Mouse (Mus musculus): ENCODE results near the gene Foxc2. TPM values are rescaled to one million over a fixed set of nuclear protein-coding genes. Genes with fewer than 3 reads are reported as not detected.
"Not testable (repeated sequence)": the region's sequence is repeated elsewhere in the genome, so short reads cannot be mapped to it uniquely, and the experiment has no call there.

Gene Foxc2
- polyA plus RNA-seq, 1 experiment from 2014 or later: 0.48 TPM

DNA sequence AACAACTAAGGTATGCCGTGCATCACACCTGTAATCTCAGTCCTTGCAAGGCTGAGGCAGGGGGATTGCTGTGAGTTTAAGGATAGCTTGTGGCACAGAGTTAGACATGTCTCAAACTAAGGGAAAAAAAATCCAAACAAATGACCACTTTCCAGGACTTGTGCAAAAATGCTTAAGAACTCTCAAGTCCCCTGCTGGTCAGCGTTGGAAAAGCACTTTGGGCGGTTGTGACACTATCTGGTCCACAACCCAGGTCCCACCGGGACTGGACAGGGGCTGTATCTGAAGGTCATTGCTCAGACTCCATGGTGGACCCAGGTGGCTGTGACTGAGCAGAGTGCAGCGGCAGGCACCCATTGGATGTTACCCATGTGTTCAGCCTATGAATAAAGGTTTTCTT is 14.6 kb downstream of the Foxc2 start:
- Histone ChIP-seq H3K4me2 (replicated peaks; ENCODE audit: low read depth) (peak overlapping the region; percentile 25; the same call in 1 of the 2 replicates), H3K9me3 (ENCODE audit: control insufficient read depth) (no peaks in the 10 kb centered on the region), H3K27ac (ENCODE audit: low read depth, low read length) (no peak overlapping the region), H3K9ac (ENCODE audit: low read depth, low read length) (no peak overlapping the region), H3K4me3 (ENCODE audit: low read depth, low read length) (peak overlapping the region; percentile 1; the same call in 1 of the 2 replicates), H3K4me1 (replicated peaks; ENCODE audit: control insufficient read depth, insufficient read depth, low read length) (no peaks in the 10 kb centered on the region), H3K27me3 (replicated peaks; ENCODE audit: control insufficient read depth, insufficient read depth, low read length) (peaks cover 55% of the 10 kb centered on the region), H3K36me3 (ENCODE audit: control insufficient read depth, insufficient read depth) (no peaks in the 10 kb centered on the region)
- WGBS: 35% methylated on average over 5 of the region's 5 CpGs
- no peak for ATAC-seq
- peak; percentile 70 for TF ChIP-seq CTCF (IDR thresholded peaks at IDR 0.05; ENCODE audit: low read depth)

DNA sequence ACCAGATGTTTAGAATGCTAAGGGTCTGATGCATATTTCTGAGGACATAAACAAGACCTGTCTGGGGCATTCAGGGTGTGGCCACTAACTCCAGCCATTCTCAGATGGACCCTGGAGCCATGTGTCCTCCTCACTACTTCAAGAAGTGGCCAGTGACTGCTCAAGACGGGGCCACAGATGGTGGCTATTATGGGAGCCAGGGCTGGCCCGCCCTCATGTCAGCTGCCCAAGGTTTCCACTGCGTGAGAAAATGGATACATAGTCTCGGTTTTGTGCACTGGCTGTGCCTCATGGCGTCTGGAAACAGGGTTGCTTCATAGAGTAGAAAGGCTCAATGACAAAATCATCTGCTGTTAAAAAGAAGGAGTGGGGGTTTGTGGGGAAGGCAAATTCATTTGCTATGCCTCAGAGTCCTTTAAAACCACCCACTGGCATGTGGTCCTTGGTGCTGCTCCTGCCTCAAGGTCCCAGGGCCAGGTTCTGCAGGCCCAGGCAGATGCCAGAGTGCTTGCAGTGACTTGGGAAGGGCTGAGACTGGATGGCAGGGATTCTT is 17.1 kb downstream of the Foxc2 start:
- Histone ChIP-seq H3K36me3 (ENCODE audit: control insufficient read depth, insufficient read depth) (no peaks in the 10 kb centered on the region), H3K4me2 (replicated peaks; ENCODE audit: low read depth) (no peak overlapping the region), H3K27me3 (replicated peaks; ENCODE audit: control insufficient read depth, insufficient read depth, low read length) (peaks cover 31% of the 10 kb centered on the region), H3K4me1 (replicated peaks; ENCODE audit: control insufficient read depth, insufficient read depth, low read length) (no peaks in the 10 kb centered on the region), H3K9ac (ENCODE audit: low read depth, low read length) (no peak overlapping the region), H3K4me3 (ENCODE audit: low read depth, low read length) (no peak overlapping the region), H3K9me3 (ENCODE audit: control insufficient read depth) (peaks cover 4% of the 10 kb centered on the region; the same call in 1 of the 2 replicates), H3K27ac (ENCODE audit: low read depth, low read length) (no peak overlapping the region)
- TF ChIP-seq CTCF (IDR thresholded peaks at IDR 0.05; ENCODE audit: low read depth): no peak
- WGBS: 80% methylated on average over 5 of the region's 5 CpGs
- no peak for ATAC-seq

DNA sequence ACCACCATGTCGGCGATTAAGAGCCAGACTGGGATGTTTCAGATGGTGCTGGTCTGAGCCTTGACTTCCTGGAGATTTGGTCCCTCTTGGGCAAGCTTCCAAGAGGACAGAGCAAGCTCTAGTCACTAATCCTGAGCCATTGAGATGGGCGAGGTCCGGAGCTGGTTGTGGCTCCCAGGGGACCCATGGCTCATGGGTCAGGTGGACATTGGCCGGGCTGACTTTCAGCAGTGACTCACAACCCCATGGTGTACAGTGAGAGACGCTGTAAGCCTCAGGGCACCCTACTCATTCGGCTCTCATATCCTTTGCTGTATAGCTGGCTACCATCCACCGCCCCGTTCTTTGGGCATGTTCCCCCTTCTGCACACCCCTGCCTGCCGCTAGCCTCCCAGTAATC is 18.1 kb downstream of the Foxc2 start:
- no peak for ATAC-seq
- no peak overlapping the region for H3K4me2 ChIP-seq (replicated peaks; ENCODE audit: low read depth)
- H3K9ac ChIP-seq (ENCODE audit: low read depth, low read length): no peak overlapping the region
- no peak for TF ChIP-seq CTCF (IDR thresholded peaks at IDR 0.05; ENCODE audit: low read depth)
- peaks cover 4% of the 10 kb centered on the region; the same call in 1 of the 2 replicates for H3K9me3 ChIP-seq (ENCODE audit: control insufficient read depth)
- H3K4me1 ChIP-seq (replicated peaks; ENCODE audit: control insufficient read depth, insufficient read depth, low read length): no peaks in the 10 kb centered on the region
- no peaks in the 10 kb centered on the region for H3K36me3 ChIP-seq (ENCODE audit: control insufficient read depth, insufficient read depth)
- WGBS: 83% methylated on average over 10 of the region's 10 CpGs
- no peak overlapping the region for H3K4me3 ChIP-seq (ENCODE audit: low read depth, low read length)
- H3K27ac ChIP-seq (ENCODE audit: low read depth, low read length): no peak overlapping the region
- H3K27me3 ChIP-seq (replicated peaks; ENCODE audit: control insufficient read depth, insufficient read depth, low read length): peaks cover 21% of the 10 kb centered on the region

DNA sequence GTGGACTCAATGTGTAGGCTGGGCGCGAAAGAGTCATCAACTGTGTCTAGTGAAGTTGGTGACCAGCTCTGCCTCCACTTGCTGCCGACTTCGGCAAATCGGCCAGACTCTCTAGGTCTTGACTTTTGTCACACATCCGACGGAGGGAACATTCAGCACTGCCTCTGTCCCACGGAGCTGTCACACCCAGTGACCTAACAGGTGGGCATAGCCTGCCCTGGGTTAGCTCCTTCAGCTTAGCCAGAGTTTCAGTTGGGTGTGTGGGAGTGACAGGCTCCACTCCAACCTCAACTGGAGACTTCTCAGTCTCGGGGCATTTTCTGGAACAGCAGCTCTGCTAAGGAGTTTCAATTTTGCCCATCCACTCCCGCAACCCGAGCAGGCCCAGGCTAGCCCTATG is 18.5 kb downstream of the Foxc2 start:
- Histone ChIP-seq H3K4me2 (replicated peaks; ENCODE audit: low read depth) (no peak overlapping the region), H3K4me3 (ENCODE audit: low read depth, low read length) (no peak overlapping the region), H3K27ac (ENCODE audit: low read depth, low read length) (no peak overlapping the region), H3K9ac (ENCODE audit: low read depth, low read length) (no peak overlapping the region), H3K9me3 (ENCODE audit: control insufficient read depth) (peaks cover 4% of the 10 kb centered on the region; the same call in 1 of the 2 replicates), H3K27me3 (replicated peaks; ENCODE audit: control insufficient read depth, insufficient read depth, low read length) (peaks cover 17% of the 10 kb centered on the region), H3K4me1 (replicated peaks; ENCODE audit: control insufficient read depth, insufficient read depth, low read length) (no peaks in the 10 kb centered on the region), H3K36me3 (ENCODE audit: control insufficient read depth, insufficient read depth) (no peaks in the 10 kb centered on the region)
- TF ChIP-seq CTCF (IDR thresholded peaks at IDR 0.05; ENCODE audit: low read depth): no peak
- 83% methylated on average over 11 of the region's 11 CpGs for WGBS
- ATAC-seq: no peak

DNA sequence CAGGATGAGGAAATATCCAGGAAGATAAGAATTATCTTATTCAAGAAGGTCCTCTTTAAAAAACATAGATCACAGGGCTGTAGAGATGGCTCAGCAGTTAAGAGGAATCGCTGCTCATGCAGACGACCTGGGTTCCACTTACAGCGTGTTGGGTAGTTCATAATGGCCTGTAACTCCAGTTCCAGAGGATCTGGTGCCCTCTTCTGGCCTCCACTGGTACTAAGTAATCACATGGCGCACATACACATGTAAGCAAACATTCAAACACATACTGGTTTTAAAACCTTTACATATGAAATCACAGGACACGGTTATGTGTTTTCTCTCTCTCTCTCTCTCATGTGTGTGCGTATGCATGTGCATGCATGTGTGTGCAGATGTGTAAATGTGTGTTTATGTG is 20.9 kb downstream of the Foxc2 start:
- H3K9ac ChIP-seq (ENCODE audit: low read depth, low read length): no peak overlapping the region
- H3K27me3 ChIP-seq (replicated peaks; ENCODE audit: control insufficient read depth, insufficient read depth, low read length): no peaks in the 10 kb centered on the region
- H3K27ac ChIP-seq (ENCODE audit: low read depth, low read length): no peak overlapping the region
- TF ChIP-seq CTCF (IDR thresholded peaks at IDR 0.05; ENCODE audit: low read depth): peak; percentile 20; the same call in 1 of the 2 replicates
- H3K4me3 ChIP-seq (ENCODE audit: low read depth, low read length): no peak overlapping the region
- no peak overlapping the region for H3K4me2 ChIP-seq (replicated peaks; ENCODE audit: low read depth)
- ATAC-seq: no peak
- H3K36me3 ChIP-seq (ENCODE audit: control insufficient read depth, insufficient read depth): no peaks in the 10 kb centered on the region
- H3K4me1 ChIP-seq (replicated peaks; ENCODE audit: control insufficient read depth, insufficient read depth, low read length): no peaks in the 10 kb centered on the region
- peaks cover 4% of the 10 kb centered on the region; the same call in 1 of the 2 replicates for H3K9me3 ChIP-seq (ENCODE audit: control insufficient read depth)
- WGBS: 93% methylated on average over 6 of the region's 6 CpGs

DNA sequence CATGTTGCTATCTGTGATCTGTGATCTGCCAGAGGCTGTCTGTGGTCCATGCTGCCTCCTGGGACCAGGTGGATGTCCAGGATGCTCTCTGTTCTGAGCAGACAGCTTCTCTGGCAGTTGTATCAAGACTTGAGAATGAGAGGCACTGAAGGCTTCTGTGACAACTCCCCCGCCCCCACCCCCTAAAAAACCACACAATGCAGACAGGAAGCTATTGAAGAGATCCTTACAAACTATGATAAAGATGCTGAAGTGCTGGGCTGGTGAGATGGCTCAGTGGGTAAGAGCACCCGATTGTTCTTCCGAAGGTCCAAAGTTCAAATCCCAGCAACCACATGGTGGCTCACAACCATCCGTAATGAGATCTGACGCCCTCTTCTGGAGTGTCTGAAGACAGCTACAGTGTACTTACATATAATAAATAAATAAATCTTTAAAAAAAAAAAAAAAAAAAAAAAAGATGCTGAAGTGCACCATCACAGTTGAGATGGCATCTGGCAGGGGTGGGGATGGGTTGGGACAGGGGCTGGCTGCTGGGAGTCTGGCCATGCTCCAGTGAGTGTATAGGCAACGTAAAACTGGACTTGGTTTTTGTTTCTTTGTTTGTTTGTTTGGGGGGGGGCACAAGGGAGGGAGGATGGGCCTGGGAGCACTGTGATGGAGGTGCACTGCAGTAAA is 29.6 kb downstream of the Foxc2 start:
- H3K9ac ChIP-seq (ENCODE audit: low read depth, low read length); H3K4me3 ChIP-seq (ENCODE audit: low read depth, low read length); H3K4me1 ChIP-seq (replicated peaks; ENCODE audit: control insufficient read depth, insufficient read depth, low read length); H3K27me3 ChIP-seq (replicated peaks; ENCODE audit: control insufficient read depth, insufficient read depth, low read length); H3K9me3 ChIP-seq (ENCODE audit: control insufficient read depth); H3K4me2 ChIP-seq (replicated peaks; ENCODE audit: low read depth); ATAC-seq; H3K27ac ChIP-seq (ENCODE audit: low read depth, low read length); H3K36me3 ChIP-seq (ENCODE audit: control insufficient read depth, insufficient read depth): not testable (repeated sequence)
- WGBS: 66% methylated on average over 4 of the region's 6 CpGs
